Mouse (Mus musculus): Measurements from ENCODE around the gene Kazald1.
"Not testable (repeated sequence)": the region's sequence is repeated elsewhere in the genome, so short reads cannot be mapped to it uniquely, and the experiment has no call there.

The Kazald1 gene

DNA sequence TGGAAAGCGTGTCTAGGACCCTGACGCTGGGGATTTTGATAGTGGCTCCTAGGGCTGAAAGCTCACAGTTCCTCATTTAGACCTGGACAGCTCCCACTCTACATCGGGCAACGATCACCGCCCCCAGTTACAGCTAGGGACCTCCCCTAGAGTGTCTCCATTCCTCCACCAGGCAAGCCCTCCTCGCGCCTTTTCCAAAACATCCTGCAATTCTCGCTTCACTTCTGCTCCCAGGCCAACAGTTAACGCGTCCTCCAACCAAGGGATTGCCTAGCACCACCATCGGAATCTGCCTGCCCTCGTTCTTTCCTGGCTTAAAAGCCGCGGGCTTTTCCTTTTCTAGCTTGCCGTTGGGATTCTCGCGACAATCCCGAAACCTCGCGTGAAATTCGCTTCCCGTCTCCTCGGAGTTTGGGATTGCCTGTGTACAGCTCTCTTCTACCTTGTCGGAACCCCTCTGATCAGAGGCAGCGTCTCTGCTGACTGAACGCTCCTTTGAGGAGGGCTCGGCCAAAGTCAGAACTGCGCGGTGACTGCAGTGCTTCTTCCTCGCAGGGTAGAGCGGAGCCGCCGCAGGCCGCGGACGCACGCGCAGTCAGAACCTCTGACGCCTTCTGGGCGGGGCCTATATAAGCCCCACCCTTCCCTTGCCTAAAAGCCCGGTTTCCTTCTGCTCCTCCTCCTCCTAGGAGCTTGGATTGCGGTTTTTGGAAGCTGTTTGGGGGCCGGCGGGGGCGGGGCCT lies at the start of gene Kazald1:
Kazald1 (plus strand) TSS at position 662 of the 743 bp plus-strand sequence.
- peak; percentile 93 for DNase-seq

DNA sequence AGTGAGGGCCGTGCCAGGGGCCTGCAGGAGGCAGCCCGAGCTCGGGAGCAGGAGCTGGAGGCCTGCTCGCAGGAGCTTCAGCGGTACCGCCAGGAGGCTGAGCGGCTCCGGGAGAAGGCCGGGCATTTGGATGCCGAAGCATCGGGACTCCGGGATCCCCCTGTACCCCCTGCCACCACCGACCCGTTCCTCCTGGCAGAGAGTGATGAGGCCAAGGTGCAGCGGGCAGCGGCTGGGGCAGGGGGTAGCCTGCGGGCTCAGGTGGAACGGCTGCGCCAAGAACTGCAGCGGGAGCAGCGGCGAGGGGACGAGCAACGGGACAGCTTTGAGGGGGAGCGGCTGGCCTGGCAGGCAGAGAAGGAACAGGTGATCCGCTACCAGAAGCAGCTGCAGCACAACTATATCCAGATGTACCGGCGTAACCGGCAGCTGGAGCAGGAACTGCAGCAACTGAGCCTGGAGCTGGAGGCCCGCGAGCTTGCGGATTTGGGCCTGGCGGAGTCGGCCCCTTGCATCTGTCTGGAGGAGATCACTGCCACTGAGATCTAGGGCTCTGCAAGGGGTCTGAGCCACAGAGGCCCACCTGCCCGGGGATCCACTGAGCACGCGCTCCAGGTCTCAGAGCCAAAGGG lies 49.0 kb upstream of the Kazald1 start:
- no peak for DNase-seq

DNA sequence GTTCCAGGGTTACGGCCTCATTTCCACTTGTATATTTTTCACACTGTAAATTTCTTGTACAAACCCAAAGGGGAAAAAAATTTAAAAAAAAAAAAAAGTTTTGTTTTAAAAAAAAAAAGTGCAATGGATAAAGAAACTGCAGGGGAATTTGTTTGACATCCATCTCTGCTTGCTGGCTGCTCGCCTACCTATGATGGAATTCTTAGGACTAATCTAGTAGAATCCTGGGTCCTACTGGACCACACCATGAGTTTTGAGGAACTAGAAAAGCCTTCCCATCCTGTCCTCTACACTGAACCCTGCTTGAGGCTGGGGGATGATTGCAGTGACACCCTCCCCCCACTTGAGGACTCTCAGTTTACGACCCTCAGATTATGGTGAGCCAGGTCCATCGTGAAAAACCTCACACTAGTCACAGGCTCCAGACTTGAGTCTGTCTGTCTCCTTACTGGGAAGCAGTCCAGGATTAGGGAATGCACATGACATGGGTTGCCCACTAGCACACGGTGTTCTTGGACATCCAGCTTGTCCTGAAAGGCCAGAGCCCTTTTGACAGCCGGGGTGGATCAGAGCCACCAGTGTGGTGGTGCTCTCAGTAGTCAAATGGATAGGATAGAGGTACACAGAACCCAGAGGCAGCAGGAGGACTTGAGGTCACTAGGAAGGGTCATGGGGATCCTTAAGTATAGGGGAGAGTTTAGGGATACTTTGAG lies 47.9 kb upstream of the Kazald1 start:
- DNase-seq, result no peak

DNA sequence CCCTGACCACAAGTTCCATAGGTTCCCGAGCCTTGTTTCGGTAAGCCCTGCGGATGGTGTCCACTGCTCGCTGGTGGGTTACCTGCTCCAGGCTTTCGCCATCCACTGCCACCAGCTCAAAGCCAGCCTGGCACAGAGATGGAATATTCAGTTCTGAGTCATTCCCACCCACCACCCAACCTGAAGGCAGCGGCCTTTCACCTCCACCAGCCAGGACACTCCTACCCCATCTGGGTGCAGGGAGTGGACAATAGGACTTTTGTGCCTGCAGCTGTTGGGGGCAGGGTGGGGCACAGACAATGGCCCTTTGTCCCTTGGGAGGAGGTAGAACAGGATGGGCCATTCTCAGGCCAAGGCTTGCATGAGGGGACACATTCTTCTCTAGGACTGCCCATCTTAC lies 47.2 kb upstream of the Kazald1 start:
- no peak for DNase-seq

DNA sequence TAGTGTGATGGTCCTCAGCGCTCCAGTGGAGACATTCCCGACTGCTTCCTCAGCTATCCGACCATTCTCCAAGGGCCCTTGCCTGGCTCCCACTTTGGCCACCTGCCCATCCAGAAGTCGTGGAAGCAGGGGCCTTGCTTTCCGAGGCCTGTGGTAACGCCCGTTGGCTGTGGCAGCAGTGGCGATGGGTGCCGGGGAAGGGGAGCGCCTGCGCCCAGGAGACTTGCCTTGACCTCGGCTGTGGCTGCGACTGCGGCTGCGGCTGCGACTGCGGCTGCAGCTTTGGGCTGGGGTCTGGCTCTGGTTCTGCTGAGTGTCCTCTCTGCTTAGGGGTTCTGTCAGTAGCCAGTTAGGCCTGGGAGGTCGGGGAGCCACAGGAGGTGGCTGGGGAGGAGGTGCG lies 46.3 kb upstream of the Kazald1 start:
- DNase-seq, result no peak

DNA sequence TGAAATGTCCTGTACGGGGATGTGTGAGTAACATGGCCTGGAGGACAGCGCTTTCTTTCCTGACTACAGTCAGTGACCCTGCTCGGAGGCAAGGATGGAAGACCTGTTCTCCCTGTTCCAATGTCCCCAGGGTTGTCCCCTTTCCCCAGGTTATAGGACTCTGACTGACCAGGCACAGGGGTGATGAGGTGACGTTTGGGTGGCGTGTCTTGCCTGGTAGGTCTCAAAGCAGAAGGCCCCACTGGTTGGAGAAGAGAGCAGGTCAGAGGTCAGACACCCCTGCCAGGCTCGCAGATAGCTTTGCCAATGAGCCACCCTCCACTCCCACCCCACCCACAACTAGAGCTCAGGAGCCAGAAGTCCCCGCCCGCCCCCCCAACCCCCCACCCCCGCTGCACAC lies 45.5 kb upstream of the Kazald1 start:
- DNase-seq, result no peak

DNA sequence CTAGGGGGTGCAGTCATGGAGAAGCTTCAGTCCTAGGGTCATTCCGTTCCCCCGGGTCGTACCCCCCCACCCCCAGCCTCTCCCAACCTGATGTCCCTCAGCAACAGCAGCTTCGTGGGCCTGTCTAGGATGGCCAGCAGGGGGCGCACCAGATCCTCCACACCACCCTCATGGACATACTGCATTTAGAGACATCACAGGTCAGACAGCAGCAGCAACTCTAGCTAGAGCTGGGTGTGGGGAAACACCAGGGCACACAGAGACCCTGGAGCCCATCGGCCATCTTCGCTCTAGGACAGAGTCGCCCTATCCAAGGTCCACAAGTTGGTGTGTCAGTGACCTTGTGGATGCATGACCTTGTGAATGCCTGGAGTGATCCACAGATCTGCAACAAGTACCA lies 44.9 kb upstream of the Kazald1 start:
- DNase-seq, result peak; percentile 73

DNA sequence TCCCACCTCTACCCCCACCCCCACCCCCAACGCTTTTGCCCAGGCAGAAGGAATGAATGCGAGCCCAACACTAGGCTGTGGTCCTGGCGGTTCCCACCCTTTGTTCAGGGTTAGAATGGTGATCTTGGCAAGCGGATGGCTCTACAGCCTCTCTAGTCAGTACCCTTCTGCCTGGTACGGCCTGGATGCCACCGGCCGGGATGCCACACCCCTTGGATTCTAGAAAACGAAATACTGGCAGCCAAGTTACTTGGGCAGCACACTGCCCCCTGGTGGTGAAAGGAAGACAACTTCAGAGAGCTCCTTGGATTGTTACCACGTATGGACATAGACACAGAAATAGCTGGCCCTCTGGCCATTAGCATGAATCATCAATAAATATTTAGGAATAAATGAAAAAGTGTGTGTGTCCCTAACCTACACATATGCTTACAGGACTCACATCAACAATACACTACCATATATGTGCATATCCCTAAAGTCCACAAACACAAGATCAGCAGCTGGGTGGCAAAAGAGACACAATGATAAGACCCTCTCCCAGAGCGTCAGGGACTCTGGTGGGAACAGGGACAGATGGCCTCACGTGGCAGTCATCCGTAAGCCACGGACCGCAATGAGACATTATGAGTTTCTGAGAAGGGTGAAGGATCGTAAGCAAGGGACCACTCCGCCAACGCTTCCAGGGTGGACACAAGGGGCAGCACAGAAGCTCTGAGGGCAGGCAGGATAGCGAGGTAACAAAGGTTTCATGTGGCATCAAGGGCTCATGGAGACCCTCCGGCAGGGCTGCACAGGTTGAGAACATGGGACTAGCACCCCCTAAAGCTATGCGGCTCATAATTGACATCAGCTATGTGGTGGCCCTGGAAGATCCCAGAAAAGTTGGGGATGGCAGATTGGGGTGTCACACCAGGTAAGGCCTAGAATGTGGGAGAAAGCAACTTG lies 44.0 kb upstream of the Kazald1 start:
- DNase-seq, result peak; percentile 82

DNA sequence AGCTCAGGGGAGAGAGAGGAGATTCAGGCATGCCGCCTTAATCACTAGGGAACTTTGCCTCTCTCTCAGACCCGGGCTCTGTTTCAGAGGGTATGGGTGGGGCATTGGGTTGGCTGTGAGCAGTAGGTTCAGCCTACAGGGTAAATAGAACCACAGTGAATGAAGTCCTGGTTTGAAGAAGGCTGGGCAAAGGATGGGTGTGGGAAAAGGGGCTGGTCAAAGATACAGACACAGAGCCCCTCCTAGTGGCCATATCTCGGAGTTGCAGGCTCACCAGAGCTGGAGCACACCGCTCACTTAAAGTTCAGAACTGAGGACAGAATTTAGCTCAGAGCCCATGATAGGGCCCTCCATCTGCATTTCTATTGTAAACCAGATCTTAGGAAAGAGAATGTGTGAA lies 43.3 kb upstream of the Kazald1 start:
- peak; percentile 80 for DNase-seq

DNA sequence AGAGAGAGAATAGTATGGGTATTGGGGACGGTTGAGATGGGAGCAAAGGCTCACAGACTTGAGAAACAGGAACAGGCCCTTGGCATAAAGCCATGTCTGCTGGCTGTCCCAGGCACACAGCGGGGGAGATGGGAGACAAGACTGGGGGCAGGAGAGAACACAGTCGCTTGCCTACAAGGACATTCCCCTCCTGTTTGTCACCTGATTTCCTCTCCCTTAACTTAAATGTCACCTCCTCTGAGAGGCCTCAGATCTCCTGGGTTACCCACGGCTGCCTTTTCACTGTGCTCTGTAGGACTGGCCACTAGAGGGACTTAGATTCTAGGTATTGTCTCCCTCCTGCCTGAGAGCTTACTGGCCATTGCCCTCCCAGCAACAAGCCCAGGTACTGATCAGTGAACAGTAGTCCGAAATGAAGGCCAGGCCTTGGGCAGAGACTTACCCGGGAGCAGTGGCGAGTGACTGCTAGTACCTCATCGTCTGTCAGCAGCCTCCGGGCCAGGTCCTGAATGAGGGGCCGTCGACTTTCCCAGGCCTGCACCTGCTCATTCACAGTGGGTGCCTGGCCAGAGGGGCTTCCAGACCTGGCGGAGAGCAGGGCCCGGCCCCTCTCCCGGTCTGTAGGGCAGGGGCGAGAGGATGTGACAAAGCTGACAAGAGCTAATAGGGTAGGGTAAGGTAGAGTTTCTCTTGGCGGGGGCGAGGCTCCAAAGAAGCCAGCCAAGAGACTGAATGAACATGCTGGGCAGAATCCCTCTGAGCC lies 42.3 kb upstream of the Kazald1 start:
- DNase-seq, result no peak

DNA sequence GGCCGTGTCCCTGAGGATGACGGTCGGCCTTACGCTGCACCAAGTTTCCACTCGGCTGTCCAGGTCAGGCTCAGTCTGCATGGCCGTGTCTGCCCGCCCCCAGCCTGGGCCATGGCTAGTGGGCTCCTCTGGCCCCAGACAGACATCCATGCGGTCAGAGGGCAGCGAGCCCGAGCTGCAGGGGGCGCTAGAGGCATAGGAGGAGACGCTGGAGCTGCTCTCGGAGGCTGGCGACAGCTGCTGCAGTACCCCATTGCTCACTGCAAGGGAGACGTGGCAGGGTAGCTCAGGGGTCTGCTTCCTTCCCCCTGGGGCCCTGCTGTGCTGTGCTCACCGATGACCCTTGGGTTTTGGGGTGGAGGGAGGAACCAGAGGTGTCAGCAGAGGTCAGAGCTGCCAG lies 38.2 kb upstream of the Kazald1 start:
- no peak for DNase-seq

DNA sequence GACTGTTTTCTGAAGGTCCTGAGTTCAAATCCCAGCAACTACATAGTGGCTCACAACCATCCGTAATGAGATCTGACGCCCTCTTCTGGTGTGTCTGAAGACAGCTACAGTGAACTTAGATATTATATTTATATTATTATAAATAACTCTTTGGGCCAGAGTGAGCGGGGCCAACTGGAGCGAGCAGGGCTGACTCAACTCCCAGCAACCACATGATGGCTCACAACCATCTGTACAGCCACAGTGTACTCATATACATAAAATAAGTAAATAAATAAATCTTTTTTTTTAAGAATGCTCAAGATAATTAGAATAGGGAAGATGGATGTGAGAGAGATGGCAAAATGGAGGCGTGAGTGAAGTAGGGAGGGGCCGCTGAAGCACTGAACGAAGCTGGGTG lies 36.8 kb upstream of the Kazald1 start:
- DNase-seq, result not testable (repeated sequence)

DNA sequence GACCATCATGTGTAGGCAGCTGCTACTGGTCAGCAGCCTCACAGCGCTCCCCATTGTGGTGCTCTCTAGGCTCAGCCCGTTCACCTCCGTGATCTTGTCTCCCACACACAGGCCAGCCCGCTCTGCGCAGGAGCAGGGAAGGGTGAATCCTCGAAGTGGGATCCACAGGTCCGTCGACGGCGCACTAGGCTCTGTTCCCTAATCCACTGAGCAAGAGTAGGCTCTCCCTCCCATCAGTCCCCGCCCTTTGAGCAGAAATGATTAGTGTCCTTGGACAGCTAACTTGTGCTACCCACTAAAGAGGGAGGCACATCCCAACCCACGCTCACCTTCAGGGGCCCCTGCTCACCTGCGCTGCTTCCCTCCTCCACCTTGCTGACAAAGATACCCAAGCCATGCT lies 34.8 kb upstream of the Kazald1 start:
- no peak for DNase-seq

DNA sequence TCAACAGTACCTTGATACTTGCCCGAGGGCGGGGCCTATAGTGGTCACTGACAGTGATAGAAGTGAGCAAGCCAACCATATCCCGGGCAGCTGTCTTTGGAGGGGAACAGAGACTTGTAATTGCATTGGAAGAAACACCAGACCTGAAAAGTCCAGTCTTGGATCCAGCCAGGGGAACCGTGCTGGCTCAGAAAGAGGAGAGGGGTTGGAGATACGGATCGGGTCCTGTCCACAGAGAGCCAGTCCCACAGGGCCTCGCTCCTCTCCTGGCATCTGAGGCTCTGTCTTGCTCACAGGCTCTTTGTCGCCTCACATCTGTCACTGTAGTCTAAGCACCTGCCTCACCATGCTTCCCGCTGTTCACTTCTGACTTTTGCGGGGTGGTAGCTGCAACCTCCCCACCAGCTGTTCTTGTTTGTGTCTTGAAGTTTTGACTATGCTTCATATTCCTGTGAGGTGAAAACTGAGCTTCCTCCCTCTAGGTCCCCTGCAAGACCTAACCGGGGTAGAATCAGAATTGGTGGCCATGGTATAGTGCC lies 30.6 kb upstream of the Kazald1 start:
- DNase-seq, result no peak

DNA sequence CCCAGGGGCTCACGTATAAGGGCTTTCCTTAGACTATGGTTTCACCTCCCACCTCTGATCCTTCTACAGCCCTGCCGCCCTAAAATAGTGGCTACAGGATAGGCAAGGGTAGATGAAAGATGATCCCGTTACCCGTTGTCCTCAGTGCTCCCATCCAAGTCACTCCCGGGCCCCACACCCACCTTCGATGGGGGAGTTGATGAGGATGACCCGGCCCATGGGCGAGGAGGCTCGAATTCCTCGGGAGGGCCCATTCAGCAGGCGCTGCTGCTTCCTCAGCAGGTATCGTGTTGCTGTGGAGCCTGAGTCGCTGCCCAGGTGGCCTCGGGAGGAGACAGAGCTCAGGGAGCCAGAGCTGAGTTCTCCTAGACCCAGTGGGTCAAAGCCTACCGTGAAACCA lies 29.8 kb upstream of the Kazald1 start:
- DNase-seq, result no peak

DNA sequence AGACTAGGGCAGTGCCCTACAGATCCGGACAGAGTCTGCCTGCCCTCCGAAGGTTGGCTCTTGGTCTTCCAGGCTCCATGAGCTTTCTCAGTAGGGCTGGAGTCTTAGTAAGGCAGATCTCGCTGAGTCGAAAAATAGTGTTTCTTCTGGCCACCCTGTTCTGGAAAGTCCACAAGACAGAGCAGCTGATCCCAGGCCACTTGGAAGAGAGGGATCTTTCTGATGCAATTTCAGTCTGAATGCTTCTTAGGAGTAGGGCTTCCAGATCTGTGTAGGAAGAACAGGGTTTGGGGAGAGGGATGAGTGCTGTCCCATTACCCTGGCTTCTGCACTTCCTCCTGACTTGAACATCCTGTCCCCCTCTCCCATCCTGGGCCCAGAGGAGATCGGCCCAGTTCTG lies 29.4 kb upstream of the Kazald1 start, which contains the start of gene Pdzd7:
Pdzd7 (minus strand) TSS at position 67 of the 400 bp plus-strand sequence.
- DNase-seq, result no peak

DNA sequence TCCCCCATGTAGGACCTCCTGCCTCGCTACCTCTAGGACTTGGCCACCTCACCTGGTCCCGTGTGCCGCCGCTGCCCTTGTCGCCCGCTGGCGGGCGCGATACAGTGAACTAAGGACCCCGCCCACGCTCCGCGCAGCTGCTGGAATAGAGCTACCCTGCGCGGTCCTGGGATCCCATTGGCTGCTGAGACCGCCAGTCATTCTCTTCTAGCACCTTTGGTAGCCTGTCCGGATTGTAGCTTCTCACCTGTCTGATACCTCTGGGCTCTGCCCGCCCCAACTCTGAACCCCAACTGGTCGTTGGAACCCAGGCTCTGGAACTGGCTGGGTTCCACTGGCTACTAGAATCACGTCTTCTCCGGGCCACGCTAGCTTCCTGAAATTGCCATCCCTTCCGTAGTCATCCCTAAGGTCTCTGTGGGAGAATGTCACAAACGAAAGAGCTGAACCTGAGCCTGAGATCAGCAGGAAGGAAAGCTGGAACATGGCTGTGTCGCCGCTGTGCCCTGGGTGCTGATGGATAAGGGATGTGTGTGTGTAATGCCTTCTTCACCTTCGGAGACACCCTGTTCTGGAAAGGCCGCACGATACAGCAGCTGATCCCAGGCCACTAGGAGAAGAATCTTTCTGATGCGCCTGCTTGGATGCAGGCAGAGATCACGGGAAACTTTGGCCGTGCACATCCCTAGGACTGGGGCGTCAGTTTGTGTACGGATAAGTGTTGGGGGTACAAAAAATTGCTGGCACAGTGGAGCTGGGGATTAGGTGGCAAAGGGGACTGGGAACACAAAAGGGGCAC lies 28.3 kb upstream of the Kazald1 start:
- peak; percentile 88 for DNase-seq

DNA sequence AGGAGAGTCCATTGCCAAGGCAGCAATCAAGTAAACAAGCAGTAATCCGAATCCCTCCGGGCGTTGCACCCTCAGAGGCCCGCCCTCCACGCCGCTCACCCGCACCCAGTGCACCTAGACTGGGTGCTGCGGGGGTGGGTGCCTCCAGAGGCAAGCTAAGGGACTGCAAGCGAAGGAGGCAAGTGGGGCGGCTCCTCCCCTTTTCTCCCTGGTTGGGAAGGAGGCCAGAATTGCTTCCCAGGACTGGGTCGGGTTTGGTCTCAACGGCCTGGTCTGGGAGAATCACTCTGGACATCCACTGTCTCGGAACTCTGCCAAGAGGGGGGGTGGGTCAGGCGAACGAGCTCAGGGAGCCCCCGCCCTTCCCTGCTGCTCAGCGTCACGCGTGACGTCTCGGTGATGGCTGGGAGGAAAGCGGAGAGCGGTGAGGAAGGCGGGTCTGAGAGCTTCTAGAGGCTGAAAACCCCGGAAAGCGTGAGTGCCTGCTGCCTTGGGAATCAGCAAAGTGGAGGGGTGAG lies 27.6 kb upstream of the Kazald1 start, which contains the start of gene Sfxn3:
Sfxn3 (plus strand) TSS at position 87 of the 518 bp plus-strand sequence.
- DNase-seq, result peak; percentile 94

DNA sequence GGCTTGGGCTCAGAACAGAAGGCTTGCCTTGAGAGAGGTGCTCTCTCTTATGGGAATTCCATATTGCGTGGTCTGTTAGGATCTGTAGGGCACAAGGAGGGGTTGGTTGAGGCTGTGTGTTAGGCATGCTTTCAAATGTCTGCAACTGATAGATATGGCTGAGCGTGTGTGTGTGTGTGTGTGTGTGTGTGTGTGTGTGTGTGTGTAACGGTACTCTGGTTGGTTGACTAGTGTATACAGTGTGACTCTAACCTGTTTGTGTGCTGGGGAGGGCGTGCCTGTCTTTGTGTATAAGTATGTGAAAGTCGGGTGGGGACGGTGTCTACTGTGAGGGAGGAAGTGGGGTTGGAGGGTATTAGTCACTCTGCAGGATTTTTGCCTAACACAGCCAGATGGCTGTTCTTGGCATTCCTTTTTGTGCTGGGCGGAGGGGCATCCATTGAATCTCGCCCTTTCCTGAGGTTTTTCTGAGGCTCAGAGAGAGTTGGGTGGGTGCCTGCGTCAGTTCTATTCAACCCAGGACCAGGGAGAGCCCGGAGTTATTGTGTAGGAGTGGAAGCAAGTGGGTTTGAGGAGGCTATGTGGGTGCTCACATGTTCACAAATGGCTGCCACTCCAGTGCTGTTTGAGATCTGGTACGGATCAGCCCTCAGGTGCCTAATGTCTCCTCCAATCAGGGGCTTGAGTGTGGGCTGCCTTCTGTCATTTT lies 27.0 kb upstream of the Kazald1 start:
- DNase-seq, result peak; percentile 61
